Mouse (Mus musculus) frontal cortex, postnatal 10 days (tissue): ENCODE results near the gene Nell2.
A peak's percentile ranks its signal among the peaks of the same experiment; 100 is the strongest.
"Not testable (repeated sequence)": the region's sequence is repeated elsewhere in the genome, so short reads cannot be mapped to it uniquely, and the experiment has no call there.

Experiments
- DNase-seq, 2 experiments: peaks; one replicate each; pipeline ENCODE4 v3.0.0; 2022; ENCODE audit warnings: low spot score in 2 of 2, mixed read lengths in 1 of 2

The Nell2 gene

DNA sequence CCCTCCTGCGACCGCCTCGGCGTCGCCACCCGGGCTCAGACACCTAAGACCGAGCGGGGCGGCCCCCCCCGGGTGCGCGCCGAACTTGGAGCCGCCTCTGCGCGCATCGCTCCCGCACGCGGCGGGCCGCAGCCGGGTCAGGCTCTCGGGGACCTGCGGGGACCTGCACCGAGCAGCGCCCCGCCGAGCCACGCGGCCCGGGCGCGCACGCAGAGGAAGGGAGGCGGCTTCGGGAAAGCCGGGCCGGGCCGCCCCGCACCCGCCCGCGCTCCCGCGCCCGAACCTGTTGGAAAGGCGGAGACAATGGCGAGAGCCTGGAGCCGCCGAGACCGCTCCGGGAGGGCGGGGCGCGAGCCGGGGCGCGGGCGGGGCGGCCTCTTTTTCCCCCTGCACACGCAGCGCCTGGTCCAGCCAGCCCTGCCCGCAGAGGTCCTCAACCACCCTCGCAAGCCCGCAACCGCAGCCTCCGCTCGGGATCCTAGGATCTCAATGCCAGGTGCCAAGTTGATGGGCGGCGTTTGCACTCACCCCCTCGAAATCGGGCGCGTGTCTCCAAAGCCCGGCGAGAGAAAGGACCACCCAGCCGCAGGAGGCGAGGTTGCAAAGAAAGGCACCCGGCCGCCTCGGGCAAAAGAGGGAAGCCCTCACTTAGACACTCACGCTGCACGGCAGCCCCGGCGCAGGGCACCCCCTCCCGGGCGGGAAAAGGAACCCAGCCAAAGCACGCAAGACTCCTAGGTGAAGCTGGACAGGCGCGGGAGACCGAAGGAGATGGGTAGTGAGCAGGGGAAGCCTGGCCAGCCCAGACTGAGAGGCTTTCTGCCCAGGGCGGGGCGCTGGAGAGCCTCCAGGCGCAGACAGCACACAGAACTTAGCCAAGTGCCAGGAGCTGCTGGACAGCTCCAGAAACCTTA lies at the start of gene Nell2:
Gene Nell2, minus strand, starts transcription at position 612 of the 914 bp plus-strand sequence.
- DNase-seq = peak; percentile 60 to 68

DNA sequence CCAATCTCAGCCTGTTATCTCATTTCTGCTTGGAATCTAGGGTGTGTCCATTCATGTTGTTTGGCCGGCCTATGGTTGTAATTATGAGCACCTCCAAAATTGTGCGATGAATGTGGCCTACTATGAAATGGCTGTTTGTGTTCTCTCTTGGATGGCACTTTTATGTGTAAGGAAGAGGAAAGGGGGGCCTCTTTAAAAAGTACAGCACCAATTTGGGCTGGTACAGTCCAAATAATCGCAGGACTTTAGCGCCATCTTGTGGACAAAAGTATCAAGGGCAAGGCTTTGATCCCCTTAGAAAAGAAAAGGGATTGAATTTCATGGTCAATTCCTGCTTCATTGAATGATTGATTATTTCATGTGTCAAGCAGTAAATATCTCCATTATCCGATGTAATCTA lies 46.3 kb upstream of the Nell2 start:
- DNase-seq = peak; percentile 8 to 60

DNA sequence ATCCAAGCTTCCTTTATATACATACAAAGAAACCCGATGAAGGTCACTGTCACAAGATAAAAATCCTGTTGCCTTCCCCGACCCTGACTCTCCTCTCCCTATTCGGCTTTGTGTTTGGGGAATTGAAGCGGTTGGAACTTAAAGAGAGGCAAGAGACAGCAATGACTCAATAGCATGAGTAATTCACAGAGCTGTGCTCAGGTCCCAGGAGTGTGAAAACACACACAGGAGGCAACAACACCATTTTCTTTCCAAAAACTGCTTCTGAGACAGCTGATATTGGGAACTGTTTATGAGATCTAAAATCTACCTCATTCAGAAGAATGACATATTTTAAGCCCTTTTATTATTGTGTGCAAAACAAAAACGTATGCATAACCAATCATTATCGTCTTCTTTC lies 41.2 kb upstream of the Nell2 start:
- DNase-seq = no peak

DNA sequence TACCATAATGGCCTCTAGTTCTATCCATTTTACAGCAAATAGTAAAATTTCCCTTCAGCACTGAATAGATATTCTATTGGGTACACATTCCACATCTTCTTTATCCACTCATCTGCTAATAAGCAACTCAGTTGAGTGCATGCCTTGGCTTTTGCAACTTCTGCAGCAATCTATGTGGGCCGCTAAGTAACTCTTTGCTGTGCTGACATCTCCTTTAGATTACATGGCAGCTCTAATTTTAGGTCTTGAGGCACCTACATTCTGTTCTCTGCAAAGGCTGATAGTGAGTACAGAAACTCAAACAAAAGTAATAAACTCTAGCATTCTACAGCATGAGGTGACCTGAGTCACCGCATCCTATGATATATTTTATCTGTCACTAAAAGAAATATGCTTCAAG lies 36.8 kb upstream of the Nell2 start:
- DNase-seq = no peak

DNA sequence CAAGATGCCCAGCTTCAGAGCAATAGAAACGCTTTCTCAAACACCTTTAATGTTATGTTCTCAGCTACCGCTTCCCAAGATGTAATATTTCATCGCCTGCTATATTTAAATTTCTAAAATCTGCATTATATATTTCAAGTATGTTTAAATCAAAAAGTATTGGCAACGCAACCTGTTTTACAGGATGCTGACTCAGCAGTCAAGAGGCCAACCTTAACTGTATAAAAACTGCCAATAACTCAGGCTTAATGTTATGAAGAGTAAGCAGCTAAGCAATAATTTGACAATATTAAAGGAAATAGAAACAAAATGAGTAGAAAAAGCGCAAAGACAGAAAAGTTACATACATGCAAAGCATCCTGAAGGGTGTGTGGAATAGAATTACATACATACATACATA lies 32.9 kb upstream of the Nell2 start:
- no peak for DNase-seq

DNA sequence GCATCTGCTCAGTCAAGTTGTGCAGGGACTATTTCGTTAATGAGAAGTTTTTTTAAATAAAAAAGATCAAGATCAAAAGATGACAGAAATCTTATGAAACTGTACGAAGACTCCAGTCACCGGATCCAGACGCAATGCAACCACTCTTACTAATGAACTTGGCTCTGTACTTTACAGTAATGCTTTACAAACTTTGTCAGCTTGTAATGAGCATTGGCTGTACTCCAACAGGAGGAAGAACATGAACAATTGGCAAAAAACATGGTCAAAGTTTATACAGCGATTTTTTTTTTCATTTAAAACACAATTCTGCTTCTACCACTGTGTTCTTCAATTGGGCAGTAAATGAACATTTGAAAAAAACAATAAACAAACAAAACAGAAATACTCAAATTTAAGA lies 21.7 kb upstream of the Nell2 start:
- no peak for DNase-seq

DNA sequence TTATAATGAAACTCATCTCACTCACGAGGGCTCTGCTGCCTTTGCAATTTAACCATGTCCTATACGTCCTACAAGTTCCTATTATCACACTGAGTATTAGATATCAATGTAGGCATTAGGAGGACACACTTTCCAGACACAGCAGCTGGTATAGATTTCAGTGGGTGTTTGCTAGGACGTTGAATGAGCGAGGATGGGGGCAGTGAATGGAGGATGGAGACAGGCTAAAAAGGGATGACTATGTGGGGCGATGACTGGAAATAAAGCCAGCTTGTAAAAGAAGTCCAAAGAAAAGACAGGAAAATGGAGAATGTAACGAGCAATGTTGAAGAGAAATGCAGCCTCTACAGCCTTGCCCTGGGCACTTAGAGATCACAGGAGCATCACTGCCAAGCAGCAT lies 14.3 kb upstream of the Nell2 start:
- no peak for DNase-seq

DNA sequence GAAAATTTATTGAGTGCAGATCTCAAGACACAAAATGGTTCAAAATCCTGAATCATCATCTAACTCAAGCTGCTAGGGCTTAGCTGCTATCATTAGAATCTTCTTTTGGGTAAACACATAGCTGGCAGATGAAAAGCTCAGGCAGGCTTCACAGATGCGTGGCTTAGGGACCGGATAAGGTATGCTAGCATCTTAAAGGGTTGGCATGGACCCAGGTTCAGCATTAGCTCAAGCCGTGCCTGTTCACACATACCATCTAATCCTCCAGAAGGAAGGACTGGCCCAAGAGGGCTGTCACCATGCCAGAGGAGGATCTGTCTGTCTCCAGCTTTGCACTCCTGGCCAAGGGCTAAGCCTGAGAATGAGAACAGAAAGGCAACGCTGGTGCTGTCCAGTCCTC lies 8.4 kb upstream of the Nell2 start:
- no peak for DNase-seq

DNA sequence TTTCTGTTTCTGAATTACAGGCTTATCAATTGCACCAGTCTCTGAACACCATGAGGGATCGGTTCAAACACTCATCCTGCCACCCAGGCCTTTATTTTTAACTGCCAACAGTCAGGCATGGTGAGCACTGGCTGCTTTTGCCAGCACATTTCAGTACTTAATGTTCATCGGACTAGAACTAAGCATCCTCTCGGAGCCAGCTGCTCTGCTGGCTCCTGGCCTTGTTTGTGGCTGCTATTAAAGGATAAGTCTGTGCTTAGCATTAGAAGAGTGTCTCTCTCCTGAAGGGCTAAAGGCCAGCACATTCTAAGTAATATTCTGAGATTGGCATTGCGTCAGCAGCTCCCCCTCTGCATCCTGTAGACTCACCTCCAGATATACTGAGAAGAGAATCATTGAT lies 7.9 kb upstream of the Nell2 start:
- no peak for DNase-seq

DNA sequence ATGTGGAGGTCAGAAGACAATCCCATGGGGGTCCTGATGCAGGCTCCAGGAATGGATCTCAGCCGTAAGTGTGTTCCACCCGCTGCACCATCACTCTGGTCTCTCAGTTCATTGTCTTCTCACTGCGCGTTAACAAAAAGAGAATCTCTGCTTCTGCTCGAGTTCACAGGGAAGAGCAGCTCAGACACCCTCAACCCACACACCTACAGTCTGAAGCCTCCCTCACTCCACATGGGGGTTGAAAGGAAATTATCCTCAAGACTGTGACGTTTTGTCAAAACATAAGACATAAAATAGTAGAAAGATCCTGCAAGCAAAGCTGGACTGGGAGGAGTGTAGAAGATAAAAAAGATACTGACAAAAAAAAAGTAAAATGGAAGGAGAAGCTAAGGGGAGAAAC lies 6.3 kb upstream of the Nell2 start:
- DNase-seq = no peak

DNA sequence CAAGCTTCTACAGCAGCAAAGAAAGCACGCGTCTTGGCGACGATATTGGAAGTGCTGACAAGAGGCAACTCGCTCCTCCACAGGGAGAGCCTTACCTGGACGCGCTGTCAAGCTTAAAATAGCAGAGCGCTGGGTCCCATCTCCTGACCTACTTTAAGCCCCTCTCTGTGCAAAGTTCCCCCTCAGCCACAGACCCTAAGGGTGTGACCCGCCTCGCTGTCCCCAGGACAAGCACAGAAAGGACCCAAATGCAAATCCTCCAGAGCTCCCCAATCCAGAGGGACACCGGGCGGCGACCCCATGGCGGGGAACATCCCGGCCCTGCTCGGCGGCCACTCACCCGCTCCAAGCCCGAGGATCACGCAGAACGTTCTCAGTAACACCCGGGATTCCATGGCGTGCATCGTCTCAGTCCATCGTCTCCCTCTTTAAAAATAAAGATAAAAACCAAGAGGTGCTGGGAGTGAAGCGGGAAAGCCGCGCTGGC lies 855 bp downstream of the Nell2 start:
- no peak for DNase-seq

DNA sequence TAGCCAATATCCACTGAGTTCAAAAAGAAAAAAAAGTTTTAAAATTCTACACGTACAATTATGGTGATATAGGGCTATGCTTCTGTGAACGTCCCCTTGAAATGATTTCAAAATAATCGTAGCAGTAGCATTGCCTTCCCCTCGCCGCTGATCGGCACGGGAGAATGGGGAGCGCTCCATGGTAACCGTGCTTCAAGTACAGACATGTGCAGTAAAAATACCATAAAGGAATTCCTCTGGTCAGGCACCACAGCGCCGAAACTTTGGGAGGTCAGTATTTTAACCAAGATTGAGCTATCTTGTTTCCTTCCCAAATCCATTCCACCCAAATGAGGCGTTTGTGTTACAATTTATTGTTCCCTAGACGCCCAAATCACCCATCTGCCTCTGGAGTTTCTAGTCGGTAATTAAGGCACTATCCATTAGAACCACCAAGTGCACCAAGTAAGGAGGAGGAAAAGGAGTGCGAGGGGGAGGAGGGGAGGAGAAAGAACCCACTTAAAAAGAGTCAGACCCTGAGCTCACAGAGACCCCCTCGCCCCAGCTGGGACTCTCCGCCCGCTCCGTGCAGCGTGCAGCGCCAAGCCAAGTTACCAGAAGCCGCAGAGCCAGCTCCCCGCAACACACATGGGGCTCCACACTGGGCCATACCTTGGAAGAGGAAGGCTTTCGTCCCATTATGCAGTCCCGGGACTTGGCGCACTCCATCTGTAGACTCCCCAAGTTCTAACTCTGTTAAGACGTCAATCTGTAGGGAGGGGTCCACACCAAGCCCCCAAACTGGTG lies 1.5 kb downstream of the Nell2 start:
- peak in 1 of 2 experiments; percentile 32 for DNase-seq

DNA sequence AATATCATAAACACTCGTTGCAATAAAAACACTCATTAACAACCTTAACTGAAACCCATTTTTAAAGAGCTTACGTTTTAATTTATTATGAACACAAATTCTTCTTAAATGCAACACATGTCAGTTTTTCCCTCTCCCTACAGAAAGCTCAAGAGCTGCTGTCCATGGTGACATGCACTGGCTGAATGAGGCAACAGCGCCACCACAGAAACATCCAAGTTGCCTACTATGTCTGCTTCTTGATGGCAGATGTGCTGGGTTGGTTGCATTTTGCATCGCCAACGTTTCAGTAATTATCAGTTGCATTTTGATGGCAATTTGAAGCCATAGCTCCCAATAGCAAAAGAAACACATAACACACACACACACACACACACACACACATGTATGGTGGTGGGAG lies 2.4 kb downstream of the Nell2 start:
- DNase-seq = peak; percentile 43 to 63

DNA sequence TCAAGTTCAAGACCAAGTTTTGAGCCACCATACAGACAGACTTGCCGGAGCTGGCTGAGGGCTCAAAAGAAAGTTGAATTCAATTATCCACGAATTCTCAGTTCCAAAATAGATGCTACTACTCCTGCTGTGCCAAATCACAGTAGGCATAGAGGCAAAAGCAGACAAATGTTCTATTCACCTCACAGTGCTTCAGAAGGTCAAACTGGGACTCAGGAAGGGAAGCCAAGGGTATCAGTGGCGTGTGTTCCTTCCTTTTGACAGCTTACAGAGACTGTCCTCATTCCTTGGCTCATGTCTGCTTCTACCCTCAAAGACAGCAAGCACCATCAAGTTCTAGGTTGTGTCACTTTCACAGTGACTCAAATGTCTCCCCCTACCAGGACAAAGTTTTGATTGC lies 10.2 kb downstream of the Nell2 start:
- no peak for DNase-seq

DNA sequence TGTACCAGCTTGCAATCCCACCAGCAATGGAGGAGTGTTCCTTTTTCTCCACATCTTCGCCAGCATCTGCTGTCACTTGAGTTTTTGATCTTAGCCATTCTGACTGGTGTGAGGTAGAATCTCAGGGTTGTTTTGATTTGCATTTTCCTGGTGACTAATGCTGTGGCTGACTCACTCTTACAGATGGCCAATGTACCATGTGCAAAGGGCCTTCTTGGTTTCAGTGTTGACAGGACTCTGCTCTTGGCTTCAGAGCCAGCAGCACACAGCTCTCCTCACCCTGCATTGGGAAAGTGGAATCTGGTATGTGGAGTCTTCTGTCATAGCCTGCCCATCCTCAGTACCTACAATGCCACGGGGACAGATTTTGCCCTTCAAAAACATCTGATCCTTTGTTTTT lies 15.1 kb downstream of the Nell2 start:
- DNase-seq = not testable (repeated sequence)

DNA sequence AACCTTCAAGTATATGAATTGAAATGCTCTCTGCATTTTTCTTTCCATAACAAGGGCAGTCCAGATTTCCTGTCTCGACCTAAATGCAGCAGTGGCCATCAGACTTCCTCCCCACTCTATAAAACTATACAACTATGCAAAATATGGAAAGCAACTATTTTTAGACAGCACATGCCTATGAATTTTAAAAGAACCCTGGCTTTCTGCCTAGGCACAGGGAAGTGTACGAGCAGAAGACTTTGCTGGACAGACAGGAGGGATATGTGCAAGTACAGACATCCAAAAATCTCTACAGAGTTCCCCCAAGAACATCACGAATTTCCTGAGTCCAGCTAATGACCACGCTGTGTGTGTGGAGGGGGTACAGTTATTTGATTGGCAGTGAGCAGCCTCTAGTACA lies 32.7 kb downstream of the Nell2 start:
- no peak for DNase-seq

DNA sequence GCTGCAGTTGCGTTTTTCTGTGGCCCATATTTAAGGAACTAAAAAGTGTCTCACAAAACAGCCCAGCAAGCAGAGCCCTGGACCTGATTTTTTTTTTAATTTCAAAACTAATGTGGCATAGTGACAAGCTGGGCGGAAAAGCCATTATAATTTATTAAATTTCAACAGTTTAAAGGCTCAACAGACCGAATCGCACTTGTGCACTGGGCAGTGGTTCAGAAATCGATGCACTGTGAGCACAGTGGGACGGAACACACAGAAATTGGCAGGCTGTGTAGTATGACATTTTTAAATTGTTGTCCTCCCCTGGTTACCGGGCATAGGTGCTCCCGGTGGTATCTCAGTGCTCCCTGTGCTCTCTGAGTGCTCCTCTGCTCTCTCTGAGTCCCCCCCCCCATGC lies 33.2 kb downstream of the Nell2 start:
- no peak for DNase-seq

DNA sequence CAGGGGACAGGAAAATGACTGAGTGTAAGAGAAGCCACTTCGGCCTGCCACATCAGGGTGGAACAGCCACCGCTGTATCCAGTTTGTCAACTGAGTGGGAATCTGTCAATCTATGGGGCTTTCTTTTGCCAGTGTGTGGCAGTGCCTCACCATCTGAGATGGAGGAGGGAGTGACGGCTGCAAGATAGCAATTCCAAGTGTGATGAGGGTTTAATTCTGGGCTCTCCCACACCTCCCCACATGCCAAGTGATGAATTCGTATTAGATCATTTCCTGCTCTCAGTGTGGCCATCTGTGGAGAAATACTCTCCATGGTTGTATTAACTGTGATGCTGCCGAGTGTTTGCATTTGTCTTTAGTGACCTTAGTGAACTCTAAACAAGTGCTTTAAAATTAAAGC lies 36.2 kb downstream of the Nell2 start:
- no peak for DNase-seq

DNA sequence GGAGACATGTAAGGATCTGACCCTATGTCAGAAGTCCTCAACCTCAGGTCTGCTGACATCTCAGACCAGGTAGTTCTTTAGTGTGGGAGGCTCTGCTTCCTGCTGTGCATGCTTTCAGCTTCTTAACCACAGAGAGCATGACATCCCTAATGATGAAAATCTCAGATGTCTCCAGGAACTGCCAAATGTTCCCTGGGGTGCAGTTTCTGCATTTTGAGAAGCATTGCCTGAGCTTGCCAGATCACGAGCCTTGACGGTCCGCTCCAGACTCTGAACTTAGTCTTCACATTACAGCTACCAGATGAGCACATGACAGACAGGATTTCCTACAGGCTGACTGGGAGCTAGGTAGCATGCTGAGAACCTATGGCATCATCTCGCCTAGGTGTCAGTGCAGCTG lies 39.2 kb downstream of the Nell2 start:
- DNase-seq = no peak

DNA sequence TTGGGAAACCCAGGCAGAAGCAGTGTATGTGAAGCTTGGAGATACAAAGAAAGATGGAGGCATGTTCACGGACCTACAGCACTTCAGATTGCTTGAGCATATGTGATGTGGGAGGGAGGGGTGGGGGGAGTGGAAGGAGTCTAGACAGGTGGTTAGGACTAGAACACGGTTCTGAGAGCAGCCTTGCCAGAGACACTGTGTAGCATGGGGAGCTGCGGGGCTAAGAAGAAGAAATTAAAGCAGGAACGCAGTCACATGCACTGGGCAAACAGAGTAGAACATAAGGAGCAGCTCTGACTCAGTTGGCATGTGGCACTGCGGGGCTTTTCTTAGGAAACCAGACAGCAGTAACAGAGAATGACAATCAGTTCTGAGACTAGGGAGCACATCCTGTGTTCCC lies 40.4 kb downstream of the Nell2 start:
- peak; percentile 42 to 55 for DNase-seq

DNA sequence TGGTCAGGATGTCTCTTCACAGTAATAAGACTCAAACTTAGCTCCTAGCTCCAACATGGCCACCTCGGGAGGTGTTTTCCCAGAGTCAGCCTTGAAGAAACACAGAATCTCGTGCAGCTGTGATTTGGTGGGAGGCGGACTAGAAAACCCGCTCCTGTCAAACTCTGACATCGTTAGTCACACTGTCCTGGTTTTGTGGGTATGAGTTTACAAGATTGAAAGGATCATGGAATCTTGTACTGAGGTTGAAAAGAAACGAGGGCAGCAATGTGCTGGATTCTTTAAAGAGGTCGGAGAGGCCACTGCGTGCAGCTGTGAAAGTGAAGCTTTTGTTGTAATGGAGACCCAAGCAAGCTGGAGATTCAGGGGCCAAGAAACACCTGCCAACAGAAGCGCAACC lies 46.4 kb downstream of the Nell2 start:
- DNase-seq = no peak

DNA sequence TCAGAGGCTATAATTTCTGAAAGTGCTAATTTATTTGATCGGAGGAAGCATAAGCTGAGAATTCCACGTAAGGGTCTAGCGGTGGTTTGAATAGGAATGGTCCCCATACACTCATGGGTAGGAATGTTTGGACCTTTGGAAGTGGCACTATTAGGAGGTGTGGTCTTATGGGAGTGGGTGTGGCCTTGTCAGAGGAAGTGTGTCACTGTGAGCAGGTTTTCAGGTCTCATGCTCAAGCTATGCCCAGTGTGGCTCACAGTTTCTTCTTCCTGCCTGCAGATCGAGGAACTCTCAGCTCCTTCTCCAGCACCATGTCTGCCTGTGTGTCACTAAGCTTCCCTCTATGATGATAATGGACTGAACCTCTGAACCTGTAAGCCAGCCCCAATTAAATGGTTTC lies 46.8 kb downstream of the Nell2 start:
- DNase-seq = no peak

DNA sequence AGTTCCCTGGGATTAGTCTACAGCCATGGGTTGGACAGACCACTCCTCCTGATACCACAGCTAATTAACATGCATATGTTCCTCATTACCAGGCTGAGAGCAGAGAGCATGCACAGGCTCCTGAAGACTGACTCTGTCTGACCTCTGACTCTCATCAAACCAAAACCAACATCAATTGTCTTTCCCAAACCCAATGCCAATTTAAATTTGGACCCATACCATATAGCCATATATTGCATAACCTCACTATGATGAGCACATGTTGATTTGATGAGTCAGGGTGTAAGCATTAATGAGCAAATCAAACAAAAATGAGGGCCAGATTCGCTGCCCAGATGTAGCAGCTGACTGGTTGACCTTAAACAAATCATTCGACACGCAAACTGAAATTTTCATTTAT lies 51.9 kb downstream of the Nell2 start:
- no peak for DNase-seq
